Mouse (Mus musculus) liver, embryonic 12.5 days (tissue): Measurements from ENCODE around the gene Pus3. TPM values are rescaled to one million over a fixed set of nuclear protein-coding genes. Genes with fewer than 3 reads are reported as not detected.
"Not testable (repeated sequence)": the region's sequence is repeated elsewhere in the genome, so short reads cannot be mapped to it uniquely, and the experiment has no call there.

Source experiments
- ATAC-seq: fragments of 200-750 bp; cut with Nextera tagmentation; 2 replicates; pipeline ENCODE4 v1.8.0; 2017; ENCODE audit warnings: moderate number of reproducible peaks, mild to moderate bottlenecking, moderate library complexity
- H3K27ac ChIP-seq: fragments of 300-500 bp; sonication (generic); 2 replicates; pipeline ENCODE4 v1.5.1; 2016; ENCODE audit warnings: mild to moderate bottlenecking
- H3K27me3 ChIP-seq: fragments of 300-500 bp; sonication (generic); replicated peaks from 2 replicates; pipeline ENCODE4 v1.6.1; 2016; ENCODE audit warnings: mild to moderate bottlenecking, moderate library complexity
- H3K36me3 ChIP-seq: fragments of 300-500 bp; sonication (generic); 2 replicates; pipeline ENCODE4 v1.6.1; 2016; ENCODE audit warnings: mild to moderate bottlenecking, moderate library complexity
- H3K4me1 ChIP-seq: fragments of 300-500 bp; sonication (generic); 2 replicates; pipeline ENCODE4 v1.6.1; 2016
- H3K4me2 ChIP-seq: fragments of 300-500 bp; sonication (generic); 2 replicates; pipeline ENCODE4 v1.6.1; 2016; ENCODE audit warnings: mild to moderate bottlenecking, moderate library complexity
- H3K4me3 ChIP-seq: fragments of 300-500 bp; sonication (generic); 2 replicates; pipeline ENCODE4 v1.5.1; 2016; ENCODE audit warnings: mild to moderate bottlenecking, moderate library complexity
- H3K9ac ChIP-seq: fragments of 300-500 bp; sonication (generic); 2 replicates; pipeline ENCODE4 v1.6.1; 2016; ENCODE audit warnings: mild to moderate bottlenecking, moderate library complexity
- H3K9me3 ChIP-seq: fragments of 300-500 bp; sonication (generic); replicated peaks from 2 replicates; pipeline ENCODE4 v1.6.1; 2016; ENCODE audit warnings: mild to moderate bottlenecking, moderate library complexity
- WGBS: fragments of 180-500 bp; shearing (Covaris S2); methylation state at CpG from one replicate; pipeline ENCODE4 v1.1.7; 2016; ENCODE audit not compliant: insufficient replicate concordance; 5-methylcytosine and 5-hydroxymethylcytosine counted together
- polyA plus RNA-seq: library from polyadenylated mRNA; unstranded; fragments of >200 nt; fragmentation: Nextera tagmentation; extraction: Ambion mirVana; gene quantifications from 2 replicates; pipeline ENCODE4 v1.2.1, GENCODE M21; 2016

The Pus3 gene
- polyA plus RNA-seq, 1 experiment from 2014 or later: 12.9 TPM

- Histone ChIP-seq H3K27ac (no peak overlapping the region), H3K4me2 (no peak overlapping the region), H3K4me3 (no peak overlapping the region), H3K9me3 (no peaks in the 10 kb centered on the region), H3K36me3 (no peaks in the 10 kb centered on the region), H3K27me3 (no peaks in the 10 kb centered on the region), H3K9ac (no peak overlapping the region), H3K4me1 (no peaks in the 10 kb centered on the region)
- 16% methylated on average over 2 of the region's 2 CpGs for WGBS
- ATAC-seq: no peak
Measured at GRCm38 (mm10) chr9:35592903-35593302, 34.5 kb downstream of the Pus3 start.

GRCm38 (mm10) chr9:35607647-35608405 lies 49.4 kb downstream of the Pus3 start:
- no peak overlapping the region for H3K4me2 ChIP-seq
- H3K27me3 ChIP-seq: no peaks in the 10 kb centered on the region
- WGBS: 52% methylated on average over 8 of the region's 8 CpGs
- ATAC-seq: no peak
- no peak overlapping the region for H3K4me3 ChIP-seq
- no peaks in the 10 kb centered on the region for H3K4me1 ChIP-seq
- no peaks in the 10 kb centered on the region for H3K9me3 ChIP-seq
- H3K27ac ChIP-seq: no peak overlapping the region
- no peaks in the 10 kb centered on the region for H3K36me3 ChIP-seq
- no peak overlapping the region for H3K9ac ChIP-seq

GRCm38 (mm10) chr9:35611841-35612240 lies 53.4 kb downstream of the Pus3 start, which contains the start of gene Pate4:
TSS of gene Pate4 (minus strand) at chr9:35611941.
- ATAC-seq: no peak
- Histone ChIP-seq H3K9ac (no peak within 1 kb of the TSS), H3K27me3 (no peaks in the 10 kb centered on the region), H3K36me3 (no peaks in the 10 kb centered on the region), H3K9me3 (no peaks in the 10 kb centered on the region), H3K4me3 (no peak within 1 kb of the TSS), H3K4me2 (no peak within 1 kb of the TSS), H3K27ac (no peak within 1 kb of the TSS), H3K4me1 (no peaks in the 10 kb centered on the region)
- 48% methylated on average over 1 of the region's 1 CpGs for WGBS

- no peaks in the 10 kb centered on the region for H3K9me3 ChIP-seq
Measured at GRCm38 (mm10) chr9:35614005-35614404, 55.6 kb downstream of the Pus3 start.

GRCm38 (mm10) chr9:35616784-35617183 lies 58.4 kb downstream of the Pus3 start:
- not testable (repeated sequence) for H3K27me3 ChIP-seq, H3K9ac ChIP-seq, ATAC-seq

More at GRCm38 (mm10) chr9:35614005-35614404, 55.6 kb downstream of the Pus3 start:
- Histone ChIP-seq H3K4me1 (no peaks in the 10 kb centered on the region), H3K36me3 (no peaks in the 10 kb centered on the region), H3K9ac (no peak overlapping the region), H3K4me3 (no peak overlapping the region), H3K27me3 (no peaks in the 10 kb centered on the region), H3K27ac (no peak overlapping the region), H3K4me2 (no peak overlapping the region)
- WGBS: 17% methylated on average over 2 of the region's 2 CpGs
- ATAC-seq: no peak

More at GRCm38 (mm10) chr9:35616784-35617183, 58.4 kb downstream of the Pus3 start:
- not testable (repeated sequence) for H3K9me3 ChIP-seq, H3K36me3 ChIP-seq, H3K4me2 ChIP-seq, H3K4me3 ChIP-seq, H3K27ac ChIP-seq, H3K4me1 ChIP-seq
- 46% methylated on average over 2 of the region's 2 CpGs for WGBS

Other genes with a start within 250 kb of the Pus3 start
- gene Cdon, start 137.5 kb upstream of the Pus3 start, polyA plus RNA-seq: 0.96 and 1.0 TPM in 2 replicates
- gene Gm1113, start 40.3 kb upstream of the Pus3 start, polyA plus RNA-seq: not detected in 2 replicates
- 0.65 and 0.67 TPM in 2 replicates for gene Ddx25, start 67 bp upstream of the Pus3 start, polyA plus RNA-seq
- gene Pate2, start 11.7 kb downstream of the Pus3 start, polyA plus RNA-seq: 0.32 and 0.47 TPM in 2 replicates
- gene Hyls1, start 11.8 kb downstream of the Pus3 start, polyA plus RNA-seq: 9.4 and 10.8 TPM in 2 replicates
- not detected in 2 replicates for gene Pate4, start 53.3 kb downstream of the Pus3 start, polyA plus RNA-seq
- gene Pate3, start 89.6 kb downstream of the Pus3 start, polyA plus RNA-seq: not detected in 2 replicates
- gene Pate1, start 128.8 kb downstream of the Pus3 start, polyA plus RNA-seq: not detected in 2 replicates
- gene Gm17677, start 182.5 kb downstream of the Pus3 start, polyA plus RNA-seq: not detected in 2 replicates
- gene Gm17727, start 219.5 kb downstream of the Pus3 start, polyA plus RNA-seq: not detected in 2 replicates
- not detected in 2 replicates for gene Gm27235, start 231.5 kb downstream of the Pus3 start, polyA plus RNA-seq
- not detected in 2 replicates for gene D730048I06Rik, start 231.5 kb downstream of the Pus3 start, polyA plus RNA-seq